Mouse (Mus musculus): ENCODE data around the gene Pcbd1.
"Not testable (repeated sequence)": the region's sequence is repeated elsewhere in the genome, so short reads cannot be mapped to it uniquely, and the experiment has no call there.

The Pcbd1 gene

GRCm38 (mm10) chr10:61091866-61092265 lies 2.7 kb downstream of the Pcbd1 start:
- no peak for DNase-seq (ENCODE audit: low read depth, low spot score)

DNA sequence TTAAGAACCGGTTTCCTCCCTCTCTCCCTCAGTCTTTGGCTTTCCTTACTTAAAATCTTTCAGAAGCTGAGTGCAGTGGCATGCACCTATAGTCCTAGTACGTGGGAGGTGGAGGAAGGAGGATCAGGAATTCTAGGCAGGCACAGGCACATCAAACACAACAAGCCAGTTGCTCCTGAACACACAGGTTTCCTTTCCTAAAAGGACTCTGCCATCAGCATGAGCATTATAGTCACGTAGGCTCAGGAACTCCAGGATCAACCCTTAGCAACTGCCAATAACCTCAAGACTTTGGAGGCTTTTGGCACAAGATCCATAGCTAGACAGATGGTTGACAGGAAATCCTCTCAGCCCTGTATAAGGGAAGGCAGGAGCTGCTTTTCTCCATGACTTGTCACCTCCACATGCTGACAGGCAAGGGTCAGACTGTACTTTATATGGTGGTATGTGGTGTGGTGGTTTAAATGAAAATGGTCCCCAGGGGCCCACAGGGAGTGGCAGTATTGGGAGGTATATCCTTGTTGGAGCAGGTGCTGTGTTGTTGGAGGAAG lies 14.5 kb downstream of the Pcbd1 start:
- DNase-seq (ENCODE audit: low read depth, low spot score) = no peak

- DNase-seq (ENCODE audit: low read depth, low spot score) = no peak
These were observed 25.2 kb downstream of the Pcbd1 start for GRCm38 (mm10) chr10:61114246-61114720.

DNA sequence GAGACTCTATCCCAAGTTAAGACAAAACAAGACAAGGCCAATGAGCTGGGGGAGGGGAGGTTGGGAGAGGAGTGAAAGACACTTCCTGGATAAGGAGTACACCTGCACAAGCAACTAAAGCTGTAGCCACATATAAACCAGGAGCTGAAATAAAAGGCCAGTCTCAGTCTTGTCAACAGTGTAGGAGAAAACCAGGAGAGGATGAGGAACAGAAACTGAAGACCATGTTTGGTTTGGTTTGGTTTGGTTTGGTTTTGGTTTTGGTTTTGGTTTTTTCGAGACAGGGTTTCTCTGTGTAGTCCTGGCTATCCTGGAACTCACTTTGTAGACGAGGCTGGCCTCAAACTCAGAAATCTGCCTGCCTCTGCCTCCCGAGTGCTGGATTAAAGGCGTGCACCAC lies 32.6 kb downstream of the Pcbd1 start:
- DNase-seq (ENCODE audit: low read depth, low spot score) = not testable (repeated sequence)

- DNase-seq (ENCODE audit: low read depth, low spot score) = no peak
These were observed 34.3 kb downstream of the Pcbd1 start for GRCm38 (mm10) chr10:61123276-61123913.

- no peak for DNase-seq (ENCODE audit: low read depth, low spot score)
These were observed 35.3 kb downstream of the Pcbd1 start for GRCm38 (mm10) chr10:61124462-61124861.

DNA sequence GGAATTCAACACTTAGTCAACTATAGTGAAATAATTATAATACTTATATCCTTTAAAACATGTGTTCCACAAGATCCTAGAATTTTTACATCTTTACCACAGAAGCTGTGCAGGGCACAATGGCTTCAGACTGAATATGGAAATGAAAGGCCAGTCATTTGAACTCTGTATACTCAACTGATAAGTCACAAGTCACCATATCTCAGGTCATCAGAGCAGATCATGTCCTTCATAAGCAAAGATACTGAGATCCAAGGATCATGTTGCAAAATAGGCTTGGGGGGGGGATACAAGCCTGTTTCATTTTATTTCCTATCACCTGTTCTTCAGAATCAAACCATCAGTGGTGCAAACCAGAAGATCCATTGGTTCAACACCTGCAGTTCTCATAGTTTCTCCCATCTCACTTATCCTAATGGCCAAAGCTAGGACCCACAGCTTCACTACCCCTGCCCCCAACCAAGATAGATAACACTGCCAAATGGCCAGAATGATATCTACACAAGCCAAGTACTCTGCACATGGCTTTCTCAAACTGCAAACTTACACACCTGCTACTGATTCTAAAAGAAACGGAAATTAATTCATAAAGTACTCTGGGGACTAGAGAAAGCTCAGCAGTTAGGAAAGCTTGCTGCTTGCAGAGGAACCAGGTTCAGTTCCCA lies 39.7 kb downstream of the Pcbd1 start:
- DNase-seq (ENCODE audit: low read depth, low spot score) = no peak

DNA sequence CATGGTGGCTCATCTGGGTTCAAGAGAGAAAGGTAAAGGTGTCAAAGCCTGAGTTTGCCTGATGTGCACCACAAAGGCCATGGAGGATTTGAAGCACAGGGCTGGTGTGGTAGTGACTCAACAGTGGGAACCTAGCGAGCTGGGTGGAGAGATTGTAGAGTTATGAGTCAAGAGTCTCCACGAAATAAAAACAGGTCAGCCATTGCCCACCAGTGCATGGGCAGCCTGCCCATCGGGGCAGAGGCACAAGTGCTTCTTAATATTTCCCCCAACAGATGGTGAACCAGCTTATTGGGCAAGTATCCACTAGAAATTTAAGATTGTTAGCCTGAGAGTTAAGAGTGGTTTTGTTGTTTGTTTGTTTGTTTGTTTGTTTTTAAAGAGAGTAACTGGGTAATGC lies 41.8 kb downstream of the Pcbd1 start:
- DNase-seq (ENCODE audit: low read depth, low spot score) = no peak

GRCm38 (mm10) chr10:61134041-61134440 lies 44.9 kb downstream of the Pcbd1 start:
- no peak for DNase-seq (ENCODE audit: low read depth, low spot score)

GRCm38 (mm10) chr10:61135226-61135839 lies 46.2 kb downstream of the Pcbd1 start:
- no peak for DNase-seq (ENCODE audit: low read depth, low spot score)

GRCm38 (mm10) chr10:61137567-61137966 lies 48.4 kb downstream of the Pcbd1 start:
- DNase-seq (ENCODE audit: low read depth, low spot score) = no peak

- no peak for DNase-seq (ENCODE audit: low read depth, low spot score)
These were observed 54.2 kb downstream of the Pcbd1 start for GRCm38 (mm10) chr10:61143343-61143742.
